Mouse (Mus musculus) small intestine, adult 2 months (tissue): Measurements from ENCODE around the gene Agbl5. TPM values are rescaled to one million over a fixed set of nuclear protein-coding genes. Genes with fewer than 3 reads are reported as not detected.

ENCODE experiments used
- H3K27ac ChIP-seq: fragments of 200-500 bp; 2 replicates; pipeline ENCODE4 v1.5.1; 2012; ENCODE audit warnings: low read depth, low read length, control low read depth, inconsistent platforms; ENCODE audit not compliant: insufficient read depth
- H3K27me3 ChIP-seq: fragments of 200-500 bp; 2 replicates; pipeline ENCODE4 v1.6.1; 2012; ENCODE audit warnings: mild to moderate bottlenecking, moderate library complexity, low read length, inconsistent platforms; ENCODE audit not compliant: control insufficient read depth, insufficient read depth
- H3K36me3 ChIP-seq: fragments of 200-500 bp; 2 replicates; pipeline ENCODE4 v1.6.1; 2012; ENCODE audit warnings: mild to moderate bottlenecking, low read length, control low read depth, inconsistent platforms; ENCODE audit not compliant: control insufficient read depth, insufficient read depth
- H3K4me1 ChIP-seq: fragments of 200-500 bp; 2 replicates; pipeline ENCODE4 v1.6.1; 2012; ENCODE audit warnings: low read length, inconsistent platforms, mixed read lengths; ENCODE audit not compliant: control insufficient read depth, insufficient read depth, insufficient read length
- H3K4me3 ChIP-seq: fragments of 200-500 bp; 2 replicates; pipeline ENCODE4 v1.5.1; 2012; ENCODE audit warnings: low read depth, mild to moderate bottlenecking, control low read depth, inconsistent platforms, low read length, moderate library complexity
- CTCF ChIP-seq: fragments of 200-500 bp; IDR thresholded peaks from 2 replicates; pipeline ENCODE4 v1.5.1; 2012; ENCODE audit warnings: low read depth, mild to moderate bottlenecking, control low read depth, inconsistent platforms, low read length, moderate library complexity, mixed read lengths; ENCODE audit not compliant: insufficient replicate concordance, insufficient read length; ENCODE audit errors: extremely low read depth
- POLR2A ChIP-seq: fragments of 200-500 bp; IDR thresholded peaks from 2 replicates; pipeline ENCODE4 v1.6.1; 2012; ENCODE audit warnings: low read depth, mild to moderate bottlenecking, control low read depth, inconsistent platforms, low read length, moderate library complexity
- WGBS: fragments of 180-500 bp; shearing (Covaris S2); methylation state at CpG from one replicate; pipeline ENCODE4 v1.1.7; 2018; 5-methylcytosine and 5-hydroxymethylcytosine counted together
- polyA plus RNA-seq: library from polyadenylated mRNA; depleted of rRNA; stranded (reverse); fragments of >200 nt; gene quantifications from 2 replicates; pipeline ENCODE4 v1.2.3, GENCODE M21; 2012

The Agbl5 gene
- polyA plus RNA-seq, 1 experiment: 10.2 TPM

GRCm38 (mm10) chr5:30918691-30919090 lies 30.2 kb downstream of the Agbl5 start:
- no peak overlapping the region for H3K4me3 ChIP-seq
- H3K27ac ChIP-seq: no peak overlapping the region
- no peaks in the 10 kb centered on the region for H3K27me3 ChIP-seq
- H3K4me1 ChIP-seq: peaks cover 10% of the 10 kb centered on the region
- H3K36me3 ChIP-seq: no peaks in the 10 kb centered on the region; the same call in 1 of the 2 replicates
- WGBS: 93% methylated on average over 8 of the region's 8 CpGs
- TF ChIP-seq POLR2A (no peak), CTCF (no peak)

GRCm38 (mm10) chr5:30919831-30920614 lies 31.5 kb downstream of the Agbl5 start:
- H3K4me1 ChIP-seq: peaks cover 22% of the 10 kb centered on the region
- peak overlapping the region; percentile 95 for H3K27ac ChIP-seq
- no peaks in the 10 kb centered on the region for H3K27me3 ChIP-seq
- TF ChIP-seq POLR2A (no peak), CTCF (no peak)
- no peaks in the 10 kb centered on the region; the same call in 1 of the 2 replicates for H3K36me3 ChIP-seq
- WGBS: 67% methylated on average over 11 of the region's 11 CpGs
- H3K4me3 ChIP-seq: peak overlapping the region; percentile 59

- Histone ChIP-seq H3K36me3 (no peaks in the 10 kb centered on the region; the same call in 1 of the 2 replicates), H3K27me3 (no peaks in the 10 kb centered on the region), H3K4me1 (peaks cover 20% of the 10 kb centered on the region), H3K27ac (peak overlapping the region; percentile 95), H3K4me3 (peak overlapping the region; percentile 59)
- WGBS: 28% methylated on average over 19 of the region's 19 CpGs
- TF ChIP-seq CTCF: no peak
- peak; percentile 68 for TF ChIP-seq POLR2A
These were observed 32.1 kb downstream of the Agbl5 start for GRCm38 (mm10) chr5:30920621-30921020.

- H3K36me3 ChIP-seq: peaks cover 1% of the 10 kb centered on the region
- H3K27ac ChIP-seq: peak within 1 kb of the TSS; percentile 95
- H3K27me3 ChIP-seq: no peaks in the 10 kb centered on the region
- H3K4me1 ChIP-seq: peaks cover 28% of the 10 kb centered on the region
- peak within 1 kb of the TSS; percentile 62 for H3K4me3 ChIP-seq
- peak; percentile 86 for TF ChIP-seq CTCF
- peak; percentile 93 for TF ChIP-seq POLR2A
- under 1% methylated on average over 40 of the region's 40 CpGs for WGBS
These were observed 33.0 kb downstream of the Agbl5 start, which contains the start of gene Khk for GRCm38 (mm10) chr5:30921256-30922033. Gene Khk, plus strand, starts transcription at chr5:30921431.

- TF ChIP-seq CTCF: no peak
- TF ChIP-seq POLR2A: no peak
- Histone ChIP-seq H3K4me3 (peak overlapping the region; percentile 62), H3K27me3 (no peaks in the 10 kb centered on the region), H3K27ac (peak overlapping the region; percentile 63), H3K36me3 (peaks cover 3% of the 10 kb centered on the region), H3K4me1 (peaks cover 38% of the 10 kb centered on the region)
- WGBS: 30% methylated on average over 10 of the region's 10 CpGs
These were observed 34.1 kb downstream of the Agbl5 start for GRCm38 (mm10) chr5:30922581-30923041.

- Histone ChIP-seq H3K36me3 (peaks cover 4% of the 10 kb centered on the region), H3K27ac (peak overlapping the region; percentile 31; the same call in 1 of the 2 replicates), H3K27me3 (no peaks in the 10 kb centered on the region), H3K4me1 (peaks cover 42% of the 10 kb centered on the region), H3K4me3 (peak overlapping the region; percentile 62)
- WGBS: 76% methylated on average over 6 of the region's 6 CpGs
- TF ChIP-seq CTCF: no peak
- no peak for TF ChIP-seq POLR2A
These were observed 34.6 kb downstream of the Agbl5 start for GRCm38 (mm10) chr5:30923119-30923518.

GRCm38 (mm10) chr5:30924614-30925013 lies 36.1 kb downstream of the Agbl5 start:
- H3K27ac ChIP-seq: peak overlapping the region; percentile 97

More at GRCm38 (mm10) chr5:30924614-30925013, 36.1 kb downstream of the Agbl5 start:
- Histone ChIP-seq H3K36me3 (peaks cover 9% of the 10 kb centered on the region), H3K4me1 (peaks cover 43% of the 10 kb centered on the region), H3K27me3 (no peaks in the 10 kb centered on the region), H3K4me3 (peak overlapping the region; percentile 6; the same call in 1 of the 2 replicates)
- no peak for TF ChIP-seq POLR2A
- no peak for TF ChIP-seq CTCF
- 66% methylated on average over 8 of the region's 8 CpGs for WGBS
